Comparison of ENCODE assay signal across 8 mouse cellular contexts in the genomic region with DNA sequence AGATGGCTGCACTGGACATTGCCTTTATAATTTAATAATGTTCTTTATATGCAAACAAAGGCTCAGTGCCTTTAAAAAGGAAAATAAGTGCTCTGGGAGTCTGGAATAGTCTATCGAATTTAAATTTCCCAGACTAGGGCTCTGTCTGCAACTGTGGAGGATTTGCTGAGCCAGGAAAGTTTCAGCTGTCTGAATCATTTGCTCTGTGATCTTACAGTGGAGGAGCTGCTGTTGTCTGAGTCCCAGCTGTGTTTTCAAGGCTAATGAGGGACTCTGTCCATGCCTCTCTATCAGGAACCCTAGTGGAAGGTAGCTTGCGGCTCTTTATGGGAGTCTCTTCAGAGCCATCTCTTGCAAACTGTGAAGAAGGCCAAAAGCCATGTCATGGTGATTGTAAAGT. TPM values are rescaled to one million over a fixed set of nuclear protein-coding genes. Genes with fewer than 3 reads are reported as not detected.
DNase-seq lines count a peak whose midpoint lies in the region; ATAC-seq and TF ChIP-seq lines count a peak whose summit lies in the region.
"Not testable (repeated sequence)": the region's sequence is repeated elsewhere in the genome, so short reads cannot be mapped to it uniquely, and the experiment has no call there.

No protein-coding gene starts in this region.

- H3K4me2 ChIP-seq in heart, embryonic 12.5 days, result peak overlapping the region; percentile 71
- peak overlapping the region; percentile 58 for H3K4me2 ChIP-seq in limb, embryonic 12.5 days
- H3K4me2 ChIP-seq in lung, postnatal 0 days (replicated peaks; ENCODE audit: low read depth, low read length), result peak overlapping the region; percentile 56

- peak overlapping the region; percentile 60 for H3K4me3 ChIP-seq in embryonic fibroblast, embryonic 13.5 days (ENCODE audit: insufficient read depth, low read length)
- H3K4me3 ChIP-seq in heart, embryonic 12.5 days, result peak overlapping the region; percentile 82
- peak overlapping the region; percentile 60 for H3K4me3 ChIP-seq in limb, embryonic 12.5 days (replicated peaks)
- peak overlapping the region; percentile 46 for H3K4me3 ChIP-seq in lung, postnatal 0 days (ENCODE audit: low read depth, low read length)

- peak; percentile 6 for DNase-seq in 3T3-L1 (ENCODE audit: low read depth, low spot score)
- DNase-seq in adrenal gland, postnatal 25 days, result peak; percentile 4
- peak; percentile 3 for DNase-seq in induced T-regulatory cell, adult 2 months (ENCODE audit: low read depth)
- DNase-seq in lung, postnatal 0 days (ENCODE audit: low spot score), result not testable (repeated sequence)
- DNase-seq in neural tube, embryonic 10.5 days (ENCODE audit: extremely low spot score, low spot score), result peak; percentile 6

- H3K9ac ChIP-seq in heart, embryonic 12.5 days, result peak overlapping the region; percentile 68
- peak overlapping the region; percentile 74 for H3K9ac ChIP-seq in limb, embryonic 12.5 days (replicated peaks)
- not testable (repeated sequence) for H3K9ac ChIP-seq in lung, postnatal 0 days (replicated peaks; ENCODE audit: low read depth)

- not testable (repeated sequence) for H3K4me1 ChIP-seq in embryonic fibroblast, embryonic 13.5 days (ENCODE audit: control insufficient read depth, insufficient read depth, low read length); heart, embryonic 12.5 days (replicated peaks); limb, embryonic 12.5 days (replicated peaks); lung, postnatal 0 days (ENCODE audit: insufficient read depth, low read depth, low read length)

- not testable (repeated sequence) for ATAC-seq in heart, embryonic 12.5 days (ENCODE audit: insufficient number of reproducible peaks, low FRiP score); limb, embryonic 12.5 days (ENCODE audit: insufficient number of reproducible peaks, insufficient read depth, low FRiP score, low TSS enrichment, low read depth); lung, postnatal 0 days

- not testable (repeated sequence) for H3K9me3 ChIP-seq in heart, embryonic 12.5 days (replicated peaks); limb, embryonic 12.5 days; lung, postnatal 0 days (ENCODE audit: low read length)

- not testable (repeated sequence) for H3K27me3 ChIP-seq in heart, embryonic 12.5 days (replicated peaks); limb, embryonic 12.5 days; lung, postnatal 0 days (replicated peaks; ENCODE audit: insufficient read depth, low read length)

- TF ChIP-seq CTCF in embryonic fibroblast, embryonic 13.5 days (IDR thresholded peaks at IDR 0.05; ENCODE audit: borderline replicate concordance, insufficient read depth, low read length); lung, postnatal 0 days (IDR thresholded peaks at IDR 0.05): not testable (repeated sequence)

- not testable (repeated sequence) for TF ChIP-seq EP300 in lung, postnatal 0 days (IDR thresholded peaks at IDR 0.05)

- not testable (repeated sequence) for H3K36me3 ChIP-seq in heart, embryonic 12.5 days; limb, embryonic 12.5 days; lung, postnatal 0 days (ENCODE audit: insufficient read depth, low read length)

- not testable (repeated sequence) for H3K27ac ChIP-seq in embryonic fibroblast, embryonic 13.5 days (ENCODE audit: insufficient read depth, low read length); heart, embryonic 12.5 days (ENCODE audit: poor library complexity, severe bottlenecking); limb, embryonic 12.5 days; lung, postnatal 0 days (ENCODE audit: low read length)

- WGBS in heart, embryonic 12.5 days, result 18% methylated on average over 2 of the region's 2 CpGs
- 28% methylated on average over 2 of the region's 2 CpGs for WGBS in limb, embryonic 12.5 days
- WGBS in lung, postnatal 0 days, result 23% methylated on average over 2 of the region's 2 CpGs

- not testable (repeated sequence) for TF ChIP-seq POLR2A in embryonic fibroblast, embryonic 13.5 days (IDR thresholded peaks at IDR 0.05; ENCODE audit: low read depth, low read length)

RNA-seq across cellular contexts. Expression of a gene that starts 0.8 kb away (rescaled TPM):
- 28.5 and 30.8 TPM in 2 replicates for total RNA-seq in adrenal gland, postnatal 25 days (2021)
- polyA plus RNA-seq in embryonic fibroblast, embryonic 13.5 days (2011; ENCODE audit: insufficient read length, low read depth, missing spikeins), result 8.3 and 10.7 TPM in 2 replicates
- 12.3 and 15.4 TPM in 2 replicates for polyA plus RNA-seq in heart, embryonic 12.5 days (2016; fragmentation: Nextera tagmentation; extraction: Ambion mirVana)
- 10.8 and 12.6 TPM in 2 replicates for polyA plus RNA-seq in limb, embryonic 12.5 days (2016; fragmentation: Nextera tagmentation; extraction: Ambion mirVana)
- polyA plus RNA-seq in lung, postnatal 0 days (2015; fragmentation: Nextera tagmentation; extraction: Ambion mirVana), result 8.2 and 9.5 TPM in 2 replicates

RNA-seq across cellular contexts. Expression of a gene that starts 54.4 kb away (rescaled TPM):
- total RNA-seq in adrenal gland, postnatal 25 days (2021), result 39.0 and 39.5 TPM in 2 replicates
- 6.9 and 7.8 TPM in 2 replicates for polyA plus RNA-seq in embryonic fibroblast, embryonic 13.5 days (2011; ENCODE audit: insufficient read length, low read depth, missing spikeins)
- polyA plus RNA-seq in heart, embryonic 12.5 days (2016; fragmentation: Nextera tagmentation; extraction: Ambion mirVana), result 12.2 and 14.4 TPM in 2 replicates
- 17.5 and 18.5 TPM in 2 replicates for polyA plus RNA-seq in limb, embryonic 12.5 days (2016; fragmentation: Nextera tagmentation; extraction: Ambion mirVana)
- polyA plus RNA-seq in lung, postnatal 0 days (2015; fragmentation: Nextera tagmentation; extraction: Ambion mirVana), result 10.6 and 13.8 TPM in 2 replicates
